Mouse (Mus musculus): ENCODE data around the gene Ogdh. TPM values are rescaled to one million over a fixed set of nuclear protein-coding genes. Genes with fewer than 3 reads are reported as not detected.

The Ogdh gene
- polyA plus RNA-seq, 1 experiment from 2014 or later = 187 TPM

- Histone ChIP-seq H3K9me3 (no peaks in the 10 kb centered on the region), H3K4me1 (no peaks in the 10 kb centered on the region), H3K36me3 (peaks cover 82% of the 10 kb centered on the region), H3K27me3 (ENCODE audit: insufficient read depth, poor library complexity, severe bottlenecking) (no peaks in the 10 kb centered on the region), H3K27ac (no peak overlapping the region), H3K4me3 (no peak overlapping the region)
- 83% methylated on average over 4 of the region's 4 CpGs for WGBS
- no peak for DNase-seq (ENCODE audit: low spot score)
These were observed 16.7 kb downstream of the Ogdh start for GRCm38 (mm10) chr11:6308181-6308580.

GRCm38 (mm10) chr11:6313874-6314406 lies 22.5 kb downstream of the Ogdh start:
- H3K4me1 ChIP-seq = no peaks in the 10 kb centered on the region
- 86% methylated on average over 7 of the region's 7 CpGs for WGBS
- H3K4me3 ChIP-seq = no peak overlapping the region
- H3K27me3 ChIP-seq (ENCODE audit: insufficient read depth, poor library complexity, severe bottlenecking) = no peaks in the 10 kb centered on the region
- DNase-seq (ENCODE audit: low spot score) = no peak
- no peak overlapping the region for H3K27ac ChIP-seq
- H3K36me3 ChIP-seq = peaks cover 91% of the 10 kb centered on the region
- no peaks in the 10 kb centered on the region for H3K9me3 ChIP-seq

GRCm38 (mm10) chr11:6316821-6317220 lies 25.4 kb downstream of the Ogdh start:
- Histone ChIP-seq H3K27me3 (ENCODE audit: insufficient read depth, poor library complexity, severe bottlenecking) (no peaks in the 10 kb centered on the region), H3K36me3 (peaks cover 83% of the 10 kb centered on the region)
- no peak for DNase-seq (ENCODE audit: low spot score)

GRCm38 (mm10) chr11:6318559-6318958 lies 27.1 kb downstream of the Ogdh start:
- Histone ChIP-seq H3K36me3 (peaks cover 79% of the 10 kb centered on the region), H3K27ac (no peak overlapping the region), H3K4me1 (no peaks in the 10 kb centered on the region), H3K27me3 (ENCODE audit: insufficient read depth, poor library complexity, severe bottlenecking) (no peaks in the 10 kb centered on the region), H3K9me3 (no peaks in the 10 kb centered on the region), H3K4me3 (no peak overlapping the region)
- 94% methylated on average over 5 of the region's 5 CpGs for WGBS
- no peak for DNase-seq (ENCODE audit: low spot score)

More at GRCm38 (mm10) chr11:6316821-6317220, 25.4 kb downstream of the Ogdh start:
- Histone ChIP-seq H3K4me1 (no peaks in the 10 kb centered on the region), H3K9me3 (no peaks in the 10 kb centered on the region), H3K4me3 (no peak overlapping the region), H3K27ac (no peak overlapping the region)
- WGBS = 89% methylated on average over 11 of the region's 11 CpGs

GRCm38 (mm10) chr11:6319374-6319773 lies 27.9 kb downstream of the Ogdh start:
- no peak for DNase-seq (ENCODE audit: low spot score)
- H3K36me3 ChIP-seq = peaks cover 77% of the 10 kb centered on the region
- H3K27me3 ChIP-seq (ENCODE audit: insufficient read depth, poor library complexity, severe bottlenecking) = no peaks in the 10 kb centered on the region
- no peaks in the 10 kb centered on the region for H3K4me1 ChIP-seq
- no peaks in the 10 kb centered on the region for H3K9me3 ChIP-seq
- no peak overlapping the region for H3K27ac ChIP-seq
- no peak overlapping the region for H3K4me3 ChIP-seq
- WGBS = 91% methylated on average over 2 of the region's 2 CpGs

GRCm38 (mm10) chr11:6322086-6322485 lies 30.7 kb downstream of the Ogdh start:
- Histone ChIP-seq H3K36me3 (peaks cover 63% of the 10 kb centered on the region), H3K9me3 (no peaks in the 10 kb centered on the region)
- 85% methylated on average over 2 of the region's 2 CpGs for WGBS

GRCm38 (mm10) chr11:6323348-6323747 lies 31.9 kb downstream of the Ogdh start:
- no peaks in the 10 kb centered on the region for H3K4me1 ChIP-seq
- 76% methylated on average over 5 of the region's 5 CpGs for WGBS
- H3K4me3 ChIP-seq = no peak overlapping the region
- no peaks in the 10 kb centered on the region for H3K9me3 ChIP-seq
- H3K36me3 ChIP-seq = peaks cover 53% of the 10 kb centered on the region
- H3K27me3 ChIP-seq (ENCODE audit: insufficient read depth, poor library complexity, severe bottlenecking) = no peaks in the 10 kb centered on the region
- no peak overlapping the region for H3K27ac ChIP-seq
- no peak for DNase-seq (ENCODE audit: low spot score)

More at GRCm38 (mm10) chr11:6322086-6322485, 30.7 kb downstream of the Ogdh start:
- no peaks in the 10 kb centered on the region for H3K27me3 ChIP-seq (ENCODE audit: insufficient read depth, poor library complexity, severe bottlenecking)
- DNase-seq (ENCODE audit: low spot score) = no peak
- H3K27ac ChIP-seq = no peak overlapping the region
- H3K4me1 ChIP-seq = no peaks in the 10 kb centered on the region
- H3K4me3 ChIP-seq = no peak overlapping the region

- H3K36me3 ChIP-seq = peaks cover 51% of the 10 kb centered on the region
- H3K9me3 ChIP-seq = no peaks in the 10 kb centered on the region
- no peaks in the 10 kb centered on the region for H3K27me3 ChIP-seq (ENCODE audit: insufficient read depth, poor library complexity, severe bottlenecking)
- no peak overlapping the region for H3K27ac ChIP-seq
- DNase-seq (ENCODE audit: low spot score) = no peak
- H3K4me3 ChIP-seq = no peak overlapping the region
- no peaks in the 10 kb centered on the region for H3K4me1 ChIP-seq
- 93% methylated on average over 7 of the region's 7 CpGs for WGBS
These were observed 39.8 kb downstream of the Ogdh start for GRCm38 (mm10) chr11:6331256-6331655.

- Histone ChIP-seq H3K4me3 (no peak overlapping the region), H3K27me3 (ENCODE audit: insufficient read depth, poor library complexity, severe bottlenecking) (no peaks in the 10 kb centered on the region), H3K36me3 (peaks cover 56% of the 10 kb centered on the region), H3K4me1 (no peaks in the 10 kb centered on the region), H3K27ac (no peak overlapping the region), H3K9me3 (no peaks in the 10 kb centered on the region)
- 85% methylated on average over 3 of the region's 3 CpGs for WGBS
- no peak for DNase-seq (ENCODE audit: low spot score)
These were observed 41.2 kb downstream of the Ogdh start for GRCm38 (mm10) chr11:6332606-6333005.

- Histone ChIP-seq H3K9me3 (no peaks in the 10 kb centered on the region), H3K27me3 (ENCODE audit: insufficient read depth, poor library complexity, severe bottlenecking) (no peaks in the 10 kb centered on the region), H3K27ac (no peak overlapping the region), H3K36me3 (peaks cover 62% of the 10 kb centered on the region), H3K4me3 (no peak overlapping the region), H3K4me1 (no peaks in the 10 kb centered on the region)
- 90% methylated on average over 7 of the region's 7 CpGs for WGBS
- DNase-seq (ENCODE audit: low spot score) = no peak
These were observed 42.0 kb downstream of the Ogdh start for GRCm38 (mm10) chr11:6333403-6333802.

GRCm38 (mm10) chr11:6335321-6335720 lies 43.9 kb downstream of the Ogdh start:
- no peak overlapping the region for H3K4me3 ChIP-seq
- peak; percentile 48 for DNase-seq (ENCODE audit: low spot score)
- no peaks in the 10 kb centered on the region for H3K9me3 ChIP-seq
- H3K27ac ChIP-seq = no peak overlapping the region
- no peaks in the 10 kb centered on the region for H3K4me1 ChIP-seq
- 91% methylated on average over 7 of the region's 7 CpGs for WGBS
- peaks cover 71% of the 10 kb centered on the region for H3K36me3 ChIP-seq
- H3K27me3 ChIP-seq (ENCODE audit: insufficient read depth, poor library complexity, severe bottlenecking) = no peaks in the 10 kb centered on the region

GRCm38 (mm10) chr11:6336689-6337088 lies 45.3 kb downstream of the Ogdh start:
- Histone ChIP-seq H3K9me3 (no peaks in the 10 kb centered on the region), H3K27ac (no peak overlapping the region), H3K36me3 (peaks cover 76% of the 10 kb centered on the region), H3K4me3 (no peak overlapping the region), H3K4me1 (no peaks in the 10 kb centered on the region), H3K27me3 (ENCODE audit: insufficient read depth, poor library complexity, severe bottlenecking) (no peaks in the 10 kb centered on the region)
- 75% methylated on average over 4 of the region's 4 CpGs for WGBS
- DNase-seq (ENCODE audit: low spot score) = peak; percentile 54

GRCm38 (mm10) chr11:6345956-6346355 lies 54.5 kb downstream of the Ogdh start:
- H3K4me1 ChIP-seq = no peaks in the 10 kb centered on the region
- H3K36me3 ChIP-seq = peaks cover 98% of the 10 kb centered on the region
- WGBS = 91% methylated on average over 4 of the region's 4 CpGs
- no peak overlapping the region for H3K27ac ChIP-seq
- no peaks in the 10 kb centered on the region for H3K9me3 ChIP-seq
- no peaks in the 10 kb centered on the region for H3K27me3 ChIP-seq (ENCODE audit: insufficient read depth, poor library complexity, severe bottlenecking)
- H3K4me3 ChIP-seq = no peak overlapping the region
- peak; percentile 67 for DNase-seq (ENCODE audit: low spot score)

- WGBS = 92% methylated on average over 7 of the region's 7 CpGs
- peaks cover 96% of the 10 kb centered on the region for H3K36me3 ChIP-seq
- DNase-seq (ENCODE audit: low spot score) = peak; percentile 31
- H3K27ac ChIP-seq = no peak overlapping the region
- no peaks in the 10 kb centered on the region for H3K9me3 ChIP-seq
- no peaks in the 10 kb centered on the region for H3K4me1 ChIP-seq
- H3K27me3 ChIP-seq (ENCODE audit: insufficient read depth, poor library complexity, severe bottlenecking) = no peaks in the 10 kb centered on the region
- no peak overlapping the region for H3K4me3 ChIP-seq
These were observed 55.5 kb downstream of the Ogdh start for GRCm38 (mm10) chr11:6346966-6347365.
